In the genomic region with DNA sequence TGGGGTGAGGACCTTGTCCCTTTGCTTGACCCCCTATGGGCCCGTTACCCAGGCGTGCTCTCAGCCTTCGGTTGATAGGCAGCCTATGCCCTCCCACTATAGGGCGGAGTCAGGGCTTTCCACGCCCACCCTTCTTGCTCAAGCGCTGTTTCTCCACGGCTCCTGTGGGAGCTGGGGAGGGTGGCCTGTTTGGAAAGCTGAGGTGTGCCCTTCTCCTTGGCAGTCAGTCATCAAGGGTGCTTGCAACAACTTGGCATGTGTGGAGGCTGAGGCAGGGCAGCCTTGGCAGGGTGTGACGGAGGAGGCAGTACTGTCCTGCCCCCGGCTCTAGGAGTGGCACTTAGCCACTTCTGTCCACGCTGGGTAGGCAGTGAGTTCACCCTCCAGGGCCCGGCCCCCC, we compare ENCODE assay signal across 8 mouse cellular contexts. TPM values are rescaled to one million over a fixed set of nuclear protein-coding genes. Genes with fewer than 3 reads are reported as not detected.
DNase-seq lines count a peak whose midpoint lies in the region; ATAC-seq and TF ChIP-seq lines count a peak whose summit lies in the region.

No protein-coding gene starts in this region.

- H3K9ac ChIP-seq in forebrain, embryonic 13.5 days: peak overlapping the region; percentile 37
- H3K9ac ChIP-seq in stomach, embryonic 15.5 days: no peak overlapping the region

- DNase-seq in layer of hippocampus, adult 2 months (ENCODE audit: low spot score in 2 of 2): peak in 1 of 2 experiments; percentile 49
- DNase-seq in layer of hippocampus, adult 18-20 months (ENCODE audit: low spot score in 2 of 2): no peak
- DNase-seq in cerebellum, adult 11 months: peak; percentile 47
- peak; percentile 68 to 72 for DNase-seq in heart, postnatal 36 days
- peak; percentile 80 to 83 for DNase-seq in kidney, postnatal 25 days
- peak; percentile 75 to 82 for DNase-seq in lung, postnatal 4 days

- H3K27ac ChIP-seq in layer of hippocampus, adult 2 months: no peak overlapping the region
- H3K27ac ChIP-seq in forebrain, embryonic 13.5 days: peak overlapping the region; percentile 84
- no peak overlapping the region for H3K27ac ChIP-seq in stomach, embryonic 15.5 days

- TF ChIP-seq CTCF in layer of hippocampus, adult 2 months (conservative IDR thresholded peaks at IDR 0.05): 0 out of 2 replicates have a peak, but pooled peaks have one; percentile 16

- H3K4me1 ChIP-seq in forebrain, embryonic 13.5 days: peaks cover 93% of the 10 kb centered on the region
- H3K4me1 ChIP-seq in stomach, embryonic 15.5 days: peaks cover 51% of the 10 kb centered on the region

- peak overlapping the region; percentile 58 for H3K4me2 ChIP-seq in forebrain, embryonic 13.5 days
- H3K4me2 ChIP-seq in stomach, embryonic 15.5 days: peak overlapping the region; percentile 60

- peak overlapping the region; percentile 18; the same call in 1 of the 2 replicates for H3K4me3 ChIP-seq in layer of hippocampus, adult 2 months
- peak overlapping the region; percentile 35 for H3K4me3 ChIP-seq in forebrain, embryonic 13.5 days
- H3K4me3 ChIP-seq in stomach, embryonic 15.5 days (replicated peaks): peak overlapping the region; percentile 20; the same call in 1 of the 2 replicates

- intact Hi-C loops in heart, postnatal 36 days (cut with DNase I): loop anchor here (2.0 to 5.0 kb wide), 2 partner anchors 261 to 998 kb away; no protein-coding TSS in a partner anchor

- peak; percentile 36; the same call in 1 of the 2 replicates for ATAC-seq in forebrain, embryonic 13.5 days
- ATAC-seq in stomach, embryonic 15.5 days (ENCODE audit: insufficient read depth, low FRiP score, low read depth): peak; percentile 43; the same call in 1 of the 2 replicates

- H3K36me3 ChIP-seq in forebrain, embryonic 13.5 days (ENCODE audit: poor library complexity, severe bottlenecking): peaks cover 5% of the 10 kb centered on the region
- H3K36me3 ChIP-seq in stomach, embryonic 15.5 days: no peaks in the 10 kb centered on the region

- 4% methylated on average over 11 of the region's 11 CpGs for WGBS in forebrain, embryonic 13.5 days
- WGBS in stomach, embryonic 15.5 days: 11% methylated on average over 11 of the region's 11 CpGs

- H3K9me3 ChIP-seq in forebrain, embryonic 13.5 days (replicated peaks): no peaks in the 10 kb centered on the region
- no peaks in the 10 kb centered on the region for H3K9me3 ChIP-seq in stomach, embryonic 15.5 days

- no peaks in the 10 kb centered on the region for H3K27me3 ChIP-seq in forebrain, embryonic 13.5 days
- H3K27me3 ChIP-seq in stomach, embryonic 15.5 days (replicated peaks): no peaks in the 10 kb centered on the region

RNA-seq across cellular contexts. Expression of gene Rgma, which starts 23.0 kb away (rescaled TPM):
- 10 to 100 TPM; 45.9 to 53.2 TPM for total RNA-seq in layer of hippocampus, adult 2 months (2021)
- 10 to 100 TPM; 49.3 to 56.0 TPM for total RNA-seq in layer of hippocampus, adult 18-20 months (2021)
- 24.7 and 27.6 TPM in 2 replicates for polyA plus RNA-seq in forebrain, embryonic 13.5 days (2015; fragmentation: Nextera tagmentation; extraction: Ambion mirVana)
- 10 to 100 TPM; 52.1 to 87.0 TPM for total RNA-seq in heart, postnatal 36 days (2021)
- 12.1 and 14.9 TPM in 2 replicates for polyA plus RNA-seq in stomach, embryonic 15.5 days (2015; fragmentation: Nextera tagmentation; extraction: Ambion mirVana)

Comparison
In these comparisons a context has a peak if more than half of its experiments do, and no peak if none do; other contexts are left out.
1. DNase-seq: peak in cerebellum, adult 11 months (single experiment), heart, postnatal 36 days (2 of 2), kidney, postnatal 25 days (2 of 2) and lung, postnatal 4 days (2 of 2); none in layer of hippocampus, adult 18-20 months (0 of 2).
2. Peak in every context shown above with its lines, with median percentiles within 50 percentile points of each other: H3K4me3 ChIP-seq.